8 mouse cellular contexts compared by ENCODE assay signal in the genomic region with DNA sequence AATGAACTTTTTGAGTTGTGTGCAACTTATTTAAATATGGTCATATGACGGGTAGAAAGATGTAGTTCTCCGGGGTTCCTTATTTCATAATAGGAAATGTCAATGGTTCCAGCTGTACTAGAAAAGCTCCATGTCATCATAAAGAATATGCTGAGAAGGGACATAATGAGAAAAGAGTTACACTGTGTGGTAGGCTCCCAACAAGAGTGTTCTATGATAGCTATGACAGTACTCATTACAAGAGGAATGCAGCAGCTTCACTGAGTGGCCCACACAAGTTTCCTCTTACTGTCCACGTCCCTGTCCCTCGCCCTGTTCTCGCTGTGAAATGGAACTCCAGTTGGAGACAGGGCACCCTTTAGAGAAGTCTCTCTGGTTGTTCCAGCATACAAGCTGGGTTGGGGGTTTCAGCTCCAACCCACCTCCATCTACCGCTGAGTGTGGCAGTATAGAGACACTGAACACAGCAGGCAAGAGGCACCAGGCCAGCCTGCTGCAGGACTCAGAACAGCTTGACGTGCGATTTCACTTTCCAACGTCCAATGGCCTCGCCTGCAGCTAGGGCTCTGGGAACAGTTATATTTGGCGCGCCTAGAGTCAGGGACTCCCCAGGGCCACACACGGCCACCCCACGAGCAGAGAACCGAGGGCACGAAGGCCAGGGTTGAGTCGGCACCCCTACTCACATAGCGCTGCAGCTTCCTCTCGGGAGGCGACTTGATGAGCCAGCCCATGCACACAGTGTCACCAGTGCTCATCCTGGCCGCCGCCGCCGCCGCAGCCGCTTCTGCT. TPM values are rescaled to one million over a fixed set of nuclear protein-coding genes. Genes with fewer than 3 reads are reported as not detected.
DNase-seq lines count a peak whose midpoint lies in the region; ATAC-seq lines count a peak whose summit lies in the region.

No protein-coding gene starts in this region.

- no peaks in the 10 kb centered on the region for H3K36me3 ChIP-seq in forebrain, embryonic 12.5 days (replicated peaks)
- no peaks in the 10 kb centered on the region for H3K36me3 ChIP-seq in hindbrain, embryonic 12.5 days
- H3K36me3 ChIP-seq in limb, embryonic 11.5 days (ENCODE audit: control insufficient read depth, insufficient read depth, low read length) = no peaks in the 10 kb centered on the region
- H3K36me3 ChIP-seq in midbrain, embryonic 14.5 days (ENCODE audit: control insufficient read depth, insufficient read depth, low read length) = no peaks in the 10 kb centered on the region

- H3K27ac ChIP-seq in forebrain, embryonic 12.5 days = no peak overlapping the region
- no peak overlapping the region for H3K27ac ChIP-seq in hindbrain, embryonic 12.5 days
- no peak overlapping the region for H3K27ac ChIP-seq in limb, embryonic 11.5 days (replicated peaks; ENCODE audit: low read depth, low read length)
- H3K27ac ChIP-seq in midbrain, embryonic 14.5 days (replicated peaks; ENCODE audit: low read depth, low read length) = no peak overlapping the region

- WGBS in forebrain, embryonic 12.5 days = 26% methylated on average over 24 of the region's 26 CpGs
- 25% methylated on average over 26 of the region's 26 CpGs for WGBS in hindbrain, embryonic 12.5 days
- WGBS in limb, embryonic 11.5 days = 20% methylated on average over 26 of the region's 26 CpGs
- WGBS in midbrain, embryonic 14.5 days = 27% methylated on average over 26 of the region's 26 CpGs

- H3K4me1 ChIP-seq in forebrain, embryonic 12.5 days = no peaks in the 10 kb centered on the region; the same call in 1 of the 2 replicates
- no peaks in the 10 kb centered on the region for H3K4me1 ChIP-seq in hindbrain, embryonic 12.5 days
- H3K4me1 ChIP-seq in limb, embryonic 11.5 days (ENCODE audit: control insufficient read depth, insufficient read depth, low read length) = no peaks in the 10 kb centered on the region
- no peaks in the 10 kb centered on the region for H3K4me1 ChIP-seq in midbrain, embryonic 14.5 days (ENCODE audit: control insufficient read depth, insufficient read depth, low read length)

- no peaks in the 10 kb centered on the region for H3K9me3 ChIP-seq in forebrain, embryonic 12.5 days
- no peaks in the 10 kb centered on the region for H3K9me3 ChIP-seq in hindbrain, embryonic 12.5 days (replicated peaks)
- no peaks in the 10 kb centered on the region for H3K9me3 ChIP-seq in limb, embryonic 11.5 days (ENCODE audit: control insufficient read depth, low read length)
- no peaks in the 10 kb centered on the region for H3K9me3 ChIP-seq in midbrain, embryonic 14.5 days (ENCODE audit: control insufficient read depth, low read length)

- peak overlapping the region; percentile 44; the same call in 1 of the 2 replicates for H3K9ac ChIP-seq in forebrain, embryonic 12.5 days
- H3K9ac ChIP-seq in hindbrain, embryonic 12.5 days = peak overlapping the region; percentile 53
- no peak overlapping the region; the same call in 1 of the 2 replicates for H3K9ac ChIP-seq in limb, embryonic 11.5 days (ENCODE audit: low read length)
- peak overlapping the region; percentile 40; the same call in 1 of the 2 replicates for H3K9ac ChIP-seq in midbrain, embryonic 14.5 days (replicated peaks; ENCODE audit: low read length)

- peak overlapping the region; percentile 54 for H3K4me2 ChIP-seq in forebrain, embryonic 12.5 days
- H3K4me2 ChIP-seq in hindbrain, embryonic 12.5 days (replicated peaks) = peak overlapping the region; percentile 57
- H3K4me2 ChIP-seq in limb, embryonic 11.5 days (ENCODE audit: low read depth, severe bottlenecking) = peak overlapping the region; percentile 53
- H3K4me2 ChIP-seq in midbrain, embryonic 14.5 days (ENCODE audit: low read length) = peak overlapping the region; percentile 55

- peak; percentile 77; the same call in 1 of the 2 replicates for ATAC-seq in forebrain, embryonic 12.5 days (ENCODE audit: low FRiP score)
- ATAC-seq in hindbrain, embryonic 12.5 days (ENCODE audit: low FRiP score) = peak; percentile 81
- no peak for ATAC-seq in limb, embryonic 11.5 days (ENCODE audit: insufficient number of reproducible peaks, low FRiP score, low TSS enrichment, low read depth)
- ATAC-seq in midbrain, embryonic 14.5 days (ENCODE audit: low FRiP score, low TSS enrichment) = peak; percentile 63; the same call in 1 of the 2 replicates

- peak overlapping the region; percentile 45 for H3K4me3 ChIP-seq in forebrain, embryonic 12.5 days (replicated peaks)
- peak overlapping the region; percentile 48 for H3K4me3 ChIP-seq in hindbrain, embryonic 12.5 days
- peak overlapping the region; percentile 36 for H3K4me3 ChIP-seq in limb, embryonic 11.5 days (ENCODE audit: low read depth, low read length)
- peak overlapping the region; percentile 44 for H3K4me3 ChIP-seq in midbrain, embryonic 14.5 days (replicated peaks; ENCODE audit: low read depth, low read length)

- no peaks in the 10 kb centered on the region for H3K27me3 ChIP-seq in forebrain, embryonic 12.5 days
- H3K27me3 ChIP-seq in hindbrain, embryonic 12.5 days = no peaks in the 10 kb centered on the region
- no peaks in the 10 kb centered on the region for H3K27me3 ChIP-seq in limb, embryonic 11.5 days (ENCODE audit: control insufficient read depth, insufficient read depth, low read length)
- H3K27me3 ChIP-seq in midbrain, embryonic 14.5 days (ENCODE audit: control insufficient read depth, insufficient read depth, low read length) = no peaks in the 10 kb centered on the region

- DNase-seq in right cerebral cortex, adult 2 months (ENCODE audit: low spot score in 2 of 2) = peak; percentile 7 to 32
- no peak for DNase-seq in right cerebral cortex, postnatal 4 days
- peak; percentile 12 for DNase-seq in c-Kit-positive CD71-positive TER-119-positive erythroid progenitor cells, embryonic 14.5 days (ENCODE audit: low spot score)
- DNase-seq in limb, embryonic 11.5 days (ENCODE audit: low spot score) = peak; percentile 25
- DNase-seq in midbrain, embryonic 14.5 days = peak; percentile 53
- peak; percentile 7 for DNase-seq in yolk sac, embryonic 10.5 days (ENCODE audit: low spot score)

RNA-seq across cellular contexts. Expression of a gene that starts 1.1 kb away (rescaled TPM):
- polyA plus RNA-seq in forebrain, embryonic 12.5 days (2016; fragmentation: Nextera tagmentation; extraction: Ambion mirVana) = 0.85 and 1.0 TPM in 2 replicates
- 1.2 and 1.7 TPM in 2 replicates for polyA plus RNA-seq in hindbrain, embryonic 12.5 days (2016; fragmentation: Nextera tagmentation; extraction: Ambion mirVana)
- polyA plus RNA-seq in limb, embryonic 11.5 days (2014; fragmentation: Nextera tagmentation; extraction: Ambion mirVana) = 0.84 and 1.2 TPM in 2 replicates
- 1.3 and 2.4 TPM in 2 replicates for polyA plus RNA-seq in midbrain, embryonic 14.5 days (2014; fragmentation: Nextera tagmentation; extraction: Ambion mirVana)

RNA-seq across cellular contexts. Expression of a gene that starts 11.5 kb away (rescaled TPM):
- 131 and 135 TPM in 2 replicates for polyA plus RNA-seq in forebrain, embryonic 12.5 days (2016; fragmentation: Nextera tagmentation; extraction: Ambion mirVana)
- polyA plus RNA-seq in hindbrain, embryonic 12.5 days (2016; fragmentation: Nextera tagmentation; extraction: Ambion mirVana) = 79.3 and 82.7 TPM in 2 replicates
- polyA plus RNA-seq in limb, embryonic 11.5 days (2014; fragmentation: Nextera tagmentation; extraction: Ambion mirVana) = 160 and 172 TPM in 2 replicates
- polyA plus RNA-seq in midbrain, embryonic 14.5 days (2014; fragmentation: Nextera tagmentation; extraction: Ambion mirVana) = 46.5 and 60.9 TPM in 2 replicates

RNA-seq across cellular contexts. Expression of a gene that starts 46.6 kb away (rescaled TPM):
- 19.3 and 20.7 TPM in 2 replicates for polyA plus RNA-seq in forebrain, embryonic 12.5 days (2016; fragmentation: Nextera tagmentation; extraction: Ambion mirVana)
- 27.2 and 28.7 TPM in 2 replicates for polyA plus RNA-seq in hindbrain, embryonic 12.5 days (2016; fragmentation: Nextera tagmentation; extraction: Ambion mirVana)
- polyA plus RNA-seq in limb, embryonic 11.5 days (2014; fragmentation: Nextera tagmentation; extraction: Ambion mirVana) = 28.7 and 30.5 TPM in 2 replicates
- polyA plus RNA-seq in midbrain, embryonic 14.5 days (2014; fragmentation: Nextera tagmentation; extraction: Ambion mirVana) = 12.9 and 20.4 TPM in 2 replicates
